Mouse (Mus musculus): Measurements from ENCODE around the gene Spin2c.

Spin2c gene

GRCm38 (mm10) chrX:153831951-153832561 lies at the start of gene Spin2c:
Spin2c (plus strand) TSS chrX:153832225.
- peak; percentile 56 for DNase-seq

GRCm38 (mm10) chrX:153832606-153833005 lies 581 bp downstream of the Spin2c start:
- peak in 1 of 2 experiments; percentile 3 for DNase-seq

All from cerebellum, adult 18-20 months (tissue).